Mouse (Mus musculus): ENCODE data around the gene Sstr5. TPM values are rescaled to one million over a fixed set of nuclear protein-coding genes. Genes with fewer than 3 reads are reported as not detected.

Gene Sstr5
- polyA plus RNA-seq, 1 experiment from 2014 or later = 0.07 TPM

Other genes with a start within 250 kb of the Sstr5 start
- 28.9 and 32.5 TPM in 2 replicates for gene Baiap3, start 240.9 kb downstream of the Sstr5 start, polyA plus RNA-seq (2015; fragmentation: Nextera tagmentation; extraction: Ambion mirVana)
- gene Ube2i, start 222.7 kb downstream of the Sstr5 start, polyA plus RNA-seq (2015; fragmentation: Nextera tagmentation; extraction: Ambion mirVana) = 772 and 787 TPM in 2 replicates
- gene Prss34, start 198.9 kb downstream of the Sstr5 start, polyA plus RNA-seq (2015; fragmentation: Nextera tagmentation; extraction: Ambion mirVana) = 1.2 and 2.1 TPM in 2 replicates
- 0.30 TPM in 1 of 2 replicates, not detected in the other for gene Prss28, start 188.6 kb downstream of the Sstr5 start, polyA plus RNA-seq (2015; fragmentation: Nextera tagmentation; extraction: Ambion mirVana)
- 1.6 and 1.9 TPM in 2 replicates for gene Prss29, start 178.6 kb downstream of the Sstr5 start, polyA plus RNA-seq (2015; fragmentation: Nextera tagmentation; extraction: Ambion mirVana)
- 0.30 and 0.40 TPM in 2 replicates for gene Tpsab1, start 151.7 kb downstream of the Sstr5 start, polyA plus RNA-seq (2015; fragmentation: Nextera tagmentation; extraction: Ambion mirVana)
- 8.0 and 9.1 TPM in 2 replicates for gene Tpsb2, start 131.0 kb downstream of the Sstr5 start, polyA plus RNA-seq (2015; fragmentation: Nextera tagmentation; extraction: Ambion mirVana)
- 0.36 and 0.52 TPM in 2 replicates for gene Tpsg1, start 128.0 kb downstream of the Sstr5 start, polyA plus RNA-seq (2015; fragmentation: Nextera tagmentation; extraction: Ambion mirVana)
- gene Cacna1h, start 63.5 kb downstream of the Sstr5 start, polyA plus RNA-seq (2015; fragmentation: Nextera tagmentation; extraction: Ambion mirVana) = 0.17 and 0.18 TPM in 2 replicates
- gene Tekt4, start 42.7 kb downstream of the Sstr5 start, polyA plus RNA-seq (2015; fragmentation: Nextera tagmentation; extraction: Ambion mirVana) = 0.20 and 0.53 TPM in 2 replicates
- gene Sox8, start 73.4 kb upstream of the Sstr5 start, polyA plus RNA-seq (2015; fragmentation: Nextera tagmentation; extraction: Ambion mirVana) = 0.23 and 0.26 TPM in 2 replicates
- 15.5 and 16.1 TPM in 2 replicates for gene Lmf1, start 81.8 kb upstream of the Sstr5 start, polyA plus RNA-seq (2015; fragmentation: Nextera tagmentation; extraction: Ambion mirVana)
- gene Gng13, start 219.9 kb upstream of the Sstr5 start, polyA plus RNA-seq (2015; fragmentation: Nextera tagmentation; extraction: Ambion mirVana) = 4.6 and 5.5 TPM in 2 replicates
- gene Chtf18, start 230.1 kb upstream of the Sstr5 start, polyA plus RNA-seq (2015; fragmentation: Nextera tagmentation; extraction: Ambion mirVana) = 21.1 and 23.5 TPM in 2 replicates
- gene Rpusd1, start 230.4 kb upstream of the Sstr5 start, polyA plus RNA-seq (2015; fragmentation: Nextera tagmentation; extraction: Ambion mirVana) = 16.9 and 18.7 TPM in 2 replicates
- 0.14 and 0.36 TPM in 2 replicates for gene Mslnl, start 238.8 kb upstream of the Sstr5 start, polyA plus RNA-seq (2015; fragmentation: Nextera tagmentation; extraction: Ambion mirVana)

Measured in thymus, postnatal 0 days (tissue).